Mouse (Mus musculus) midbrain, embryonic 10.5 days (tissue): Measurements from ENCODE around the gene Map2k3. TPM values are rescaled to one million over a fixed set of nuclear protein-coding genes. Genes with fewer than 3 reads are reported as not detected.
A peak's percentile ranks its signal among the peaks of the same experiment; 100 is the strongest.

Source experiments
- DNase-seq: peaks from one replicate; pipeline ENCODE4 v3.0.0-alpha.2; 2017; ENCODE audit warnings: low spot score
- H3K27ac ChIP-seq: fragments of 300-500 bp; sonication (generic); replicated peaks from 2 replicates; pipeline ENCODE4 v1.5.1; 2016; ENCODE audit warnings: mild to moderate bottlenecking
- H3K27me3 ChIP-seq: fragments of 300-500 bp; sonication (generic); 2 replicates; pipeline ENCODE4 v1.6.1; 2016; ENCODE audit warnings: low read depth, mild to moderate bottlenecking; ENCODE audit not compliant: poor library complexity, severe bottlenecking
- H3K36me3 ChIP-seq: fragments of 300-500 bp; sonication (generic); 2 replicates; pipeline ENCODE4 v1.6.1; 2016; ENCODE audit warnings: mild to moderate bottlenecking, moderate library complexity
- H3K4me1 ChIP-seq: fragments of 300-500 bp; sonication (generic); 2 replicates; pipeline ENCODE4 v1.6.1; 2016
- H3K4me3 ChIP-seq: fragments of 300-500 bp; sonication (generic); 2 replicates; pipeline ENCODE4 v1.5.1; 2016; ENCODE audit warnings: mild to moderate bottlenecking, moderate library complexity
- H3K9me3 ChIP-seq: fragments of 300-500 bp; sonication (generic); replicated peaks from 2 replicates; pipeline ENCODE4 v1.6.1; 2016; ENCODE audit warnings: mild to moderate bottlenecking
- WGBS: fragments of 180-500 bp; shearing (Covaris S2); methylation state at CpG from one replicate; pipeline ENCODE4 v1.1.7; 2016; 5-methylcytosine and 5-hydroxymethylcytosine counted together
- polyA plus RNA-seq: library from polyadenylated mRNA; unstranded; fragments of >200 nt; fragmentation: Nextera tagmentation; extraction: Ambion mirVana; gene quantifications from 2 replicates; pipeline ENCODE4 v1.2.1, GENCODE M21; 2016

Map2k3 gene
- polyA plus RNA-seq, 1 experiment from 2014 or later = 65.1 TPM

DNA sequence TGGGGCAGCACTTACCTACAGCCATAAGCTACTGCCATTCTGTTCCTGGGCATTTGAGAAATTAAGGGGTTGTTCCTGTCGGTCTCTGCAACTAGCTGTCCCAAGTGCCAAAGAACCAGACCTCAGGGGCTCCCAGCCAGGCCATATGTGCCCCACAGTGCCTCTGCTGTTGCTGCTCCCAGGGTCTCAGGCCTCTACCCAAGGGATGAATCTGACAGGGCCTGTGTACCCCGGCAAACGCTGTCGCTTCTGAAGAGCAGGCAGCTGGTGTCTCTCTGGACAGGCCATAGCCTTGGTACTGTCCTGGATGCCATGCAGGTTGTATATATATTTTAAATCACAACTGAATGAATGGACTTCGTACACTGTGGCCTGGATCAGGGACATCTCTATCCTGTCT, 20.1 kb downstream of the Map2k3 start:
- Histone ChIP-seq H3K4me1 (no peaks in the 10 kb centered on the region), H3K9me3 (no peaks in the 10 kb centered on the region), H3K27ac (no peak overlapping the region), H3K4me3 (no peak overlapping the region), H3K36me3 (peaks cover 56% of the 10 kb centered on the region), H3K27me3 (no peaks in the 10 kb centered on the region)
- DNase-seq = no peak
- WGBS = 94% methylated on average over 5 of the region's 5 CpGs

DNA sequence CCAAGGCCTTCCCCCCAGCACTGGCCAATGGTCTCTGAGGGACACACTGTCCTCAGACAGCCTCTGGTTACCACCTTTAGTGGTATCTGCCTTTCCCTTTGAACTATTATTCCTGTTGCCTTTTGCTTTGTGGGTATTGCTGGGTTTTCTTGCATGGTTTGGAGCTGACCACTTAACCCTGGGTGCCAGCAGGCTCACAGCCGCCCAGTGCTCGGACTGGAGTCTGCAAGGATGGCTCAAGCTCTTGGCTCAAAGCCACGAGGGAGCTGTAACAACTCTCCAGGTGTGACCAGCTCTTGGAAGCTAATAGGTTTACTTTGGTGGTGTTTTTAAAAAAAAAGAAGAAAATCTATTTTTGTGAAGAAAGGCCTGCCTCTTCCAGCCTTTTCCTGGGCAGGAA, 20.5 kb downstream of the Map2k3 start:
- H3K4me3 ChIP-seq = no peak overlapping the region

DNA sequence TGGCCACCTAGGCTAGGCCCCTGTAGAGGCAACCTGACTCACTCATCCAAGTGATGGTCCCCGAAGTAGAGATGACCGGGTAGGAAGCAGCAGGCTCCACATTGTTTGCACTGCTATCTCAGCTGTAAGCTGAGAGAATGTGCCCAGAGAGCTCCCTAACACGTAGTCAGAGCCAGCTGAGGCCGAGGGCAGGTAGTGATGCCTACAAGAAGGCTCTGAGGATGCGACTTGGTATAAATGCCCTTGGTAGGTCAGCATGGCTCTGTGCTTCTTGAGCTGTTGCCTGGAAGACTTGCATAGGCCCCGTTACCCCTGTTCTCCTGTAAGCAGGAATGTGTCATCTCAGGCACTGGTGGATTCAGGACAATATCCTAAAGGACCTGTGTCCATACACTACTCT, 21.2 kb downstream of the Map2k3 start:
- Histone ChIP-seq H3K27ac (no peak overlapping the region), H3K4me1 (no peaks in the 10 kb centered on the region), H3K4me3 (no peak overlapping the region), H3K9me3 (no peaks in the 10 kb centered on the region), H3K27me3 (no peaks in the 10 kb centered on the region), H3K36me3 (peaks cover 45% of the 10 kb centered on the region)
- no peak for DNase-seq
- 91% methylated on average over 6 of the region's 6 CpGs for WGBS

More for the DNA sequence above, 20.5 kb downstream of the Map2k3 start:
- WGBS = 81% methylated on average over 3 of the region's 3 CpGs
- no peaks in the 10 kb centered on the region for H3K4me1 ChIP-seq
- no peak overlapping the region for H3K27ac ChIP-seq
- no peaks in the 10 kb centered on the region for H3K9me3 ChIP-seq
- no peaks in the 10 kb centered on the region for H3K27me3 ChIP-seq
- H3K36me3 ChIP-seq = peaks cover 51% of the 10 kb centered on the region
- DNase-seq = no peak

DNA sequence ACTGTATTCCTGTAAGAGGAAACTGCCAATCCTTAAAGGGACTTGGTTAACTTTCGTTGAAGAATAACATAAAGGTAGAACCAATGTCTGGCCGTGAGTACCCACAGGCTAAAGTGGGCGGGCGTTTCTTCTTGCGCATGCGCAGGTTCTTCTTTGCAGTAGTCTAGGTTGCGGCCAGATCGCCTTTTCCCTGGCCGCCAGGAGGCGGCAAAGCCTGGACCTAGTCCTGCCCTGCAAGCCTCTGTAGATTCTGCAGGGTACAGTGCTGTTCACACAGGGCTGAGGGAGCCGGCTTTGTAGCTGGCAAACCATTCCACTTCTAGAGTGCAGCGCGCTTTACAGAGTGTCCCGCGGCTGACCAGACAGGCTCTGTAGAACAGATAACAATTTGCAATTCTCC, 22.0 kb downstream of the Map2k3 start:
- Histone ChIP-seq H3K36me3 (peaks cover 37% of the 10 kb centered on the region), H3K27ac (no peak overlapping the region), H3K27me3 (no peaks in the 10 kb centered on the region), H3K9me3 (no peaks in the 10 kb centered on the region), H3K4me3 (no peak overlapping the region), H3K4me1 (no peaks in the 10 kb centered on the region)
- 6% methylated on average over 15 of the region's 15 CpGs for WGBS
- DNase-seq = peak; percentile 90

DNA sequence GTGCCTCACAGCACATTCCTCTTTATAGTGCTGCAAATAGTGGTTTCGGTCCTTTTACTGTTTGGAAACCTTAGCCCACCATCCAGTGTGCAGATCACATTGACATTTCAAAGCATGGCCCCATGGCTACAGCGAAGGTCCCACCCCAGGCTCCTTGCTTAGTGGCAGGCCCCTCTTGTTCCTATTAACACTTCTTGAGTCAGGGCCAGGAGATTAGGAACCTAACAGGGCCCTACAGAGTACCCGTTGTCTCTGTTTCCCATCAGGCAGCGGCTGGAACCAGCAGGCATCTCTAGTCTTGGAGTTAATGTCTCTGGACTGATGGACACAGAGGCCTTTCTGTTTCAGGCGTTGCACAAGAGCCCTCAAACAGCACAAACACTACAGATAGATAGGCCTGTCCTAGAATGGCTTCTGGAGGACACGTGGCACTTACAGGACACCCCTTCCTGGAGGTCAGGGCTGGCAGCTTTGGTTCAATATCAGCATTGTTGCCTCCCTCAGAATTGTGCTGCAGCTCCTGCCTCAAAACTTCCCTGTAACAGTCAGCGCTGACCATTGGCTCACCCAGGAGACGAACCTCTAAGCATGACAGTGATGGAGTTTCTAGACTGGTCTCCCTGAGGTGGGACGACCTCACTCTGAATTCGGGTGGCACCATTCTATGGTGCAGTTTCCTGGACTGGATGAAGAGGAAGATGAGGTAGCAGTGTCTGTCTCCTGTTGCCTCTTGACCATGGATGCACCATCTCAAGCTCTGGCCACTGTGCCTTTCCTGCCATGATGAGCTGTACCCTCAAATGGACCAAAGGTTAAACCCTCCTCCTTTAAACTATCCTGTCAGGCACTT, 22.6 kb downstream of the Map2k3 start:
- no peaks in the 10 kb centered on the region for H3K27me3 ChIP-seq
- DNase-seq = no peak
- H3K36me3 ChIP-seq = peaks cover 30% of the 10 kb centered on the region
- 78% methylated on average over 10 of the region's 10 CpGs for WGBS
- H3K4me3 ChIP-seq = no peak overlapping the region
- H3K9me3 ChIP-seq = no peaks in the 10 kb centered on the region
- no peaks in the 10 kb centered on the region for H3K4me1 ChIP-seq
- H3K27ac ChIP-seq = no peak overlapping the region

DNA sequence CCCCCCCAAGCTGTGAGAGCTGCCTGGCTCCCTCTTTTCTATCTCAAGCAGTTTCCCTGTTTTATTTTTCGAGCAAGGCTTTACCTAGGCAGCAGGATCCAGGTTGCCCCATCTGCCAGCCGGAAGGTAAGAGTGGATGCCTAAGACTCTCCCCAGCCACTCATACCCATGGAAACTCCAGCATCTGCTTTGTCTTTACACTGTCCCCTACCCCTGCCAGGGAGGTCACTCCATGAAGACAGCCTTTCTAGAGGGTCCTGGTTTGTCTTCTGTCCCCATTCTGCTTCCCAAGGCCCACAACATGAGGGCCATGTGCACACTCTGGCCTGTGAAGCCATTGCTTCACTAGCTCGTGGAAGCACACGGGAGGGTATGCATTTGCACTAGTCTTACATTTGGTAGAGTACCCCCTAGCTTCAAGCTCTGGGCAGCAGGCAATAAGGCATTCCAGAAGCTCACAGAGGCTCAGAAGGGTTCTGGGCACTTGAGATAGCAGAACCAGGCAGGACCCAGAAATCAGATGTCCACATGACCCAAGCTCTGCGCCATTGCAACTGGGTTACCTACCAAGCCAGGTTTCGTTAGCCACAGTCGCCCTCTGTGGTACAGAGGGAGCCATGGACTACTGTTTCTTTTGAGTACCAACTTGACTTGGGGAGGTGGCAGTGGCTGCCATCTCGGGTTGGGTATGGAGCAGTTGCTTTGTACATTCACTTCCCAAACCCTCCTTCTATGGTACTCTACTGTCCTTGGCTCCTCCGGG, 24.0 kb downstream of the Map2k3 start:
- WGBS = 79% methylated on average over 9 of the region's 9 CpGs
- Histone ChIP-seq H3K4me1 (no peaks in the 10 kb centered on the region), H3K36me3 (peaks cover 20% of the 10 kb centered on the region), H3K9me3 (no peaks in the 10 kb centered on the region), H3K27me3 (no peaks in the 10 kb centered on the region), H3K4me3 (no peak overlapping the region), H3K27ac (no peak overlapping the region)
- no peak for DNase-seq

DNA sequence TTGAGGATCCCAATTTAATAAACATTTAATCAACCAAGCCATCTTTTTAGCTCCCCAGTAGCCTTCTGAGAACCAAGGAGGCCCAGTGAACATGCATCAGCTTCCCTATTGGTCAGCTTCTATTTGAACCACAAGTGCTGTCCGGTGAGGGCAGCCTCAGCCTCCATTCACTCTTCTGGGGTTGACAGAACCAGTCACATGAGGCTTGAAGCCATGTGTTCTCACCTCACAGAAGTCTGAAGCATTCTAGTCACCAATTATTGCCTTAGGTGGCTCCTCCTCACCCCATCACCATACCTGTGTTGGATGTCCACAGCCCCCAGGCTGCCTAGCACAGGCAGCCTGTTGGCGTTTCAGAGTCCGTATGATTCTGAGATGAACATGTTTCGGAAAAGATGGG, 27.1 kb downstream of the Map2k3 start:
- DNase-seq = no peak
- Histone ChIP-seq H3K27ac (no peak overlapping the region), H3K4me1 (no peaks in the 10 kb centered on the region), H3K4me3 (no peak overlapping the region), H3K9me3 (no peaks in the 10 kb centered on the region), H3K36me3 (no peaks in the 10 kb centered on the region), H3K27me3 (no peaks in the 10 kb centered on the region)
- 88% methylated on average over 4 of the region's 4 CpGs for WGBS

DNA sequence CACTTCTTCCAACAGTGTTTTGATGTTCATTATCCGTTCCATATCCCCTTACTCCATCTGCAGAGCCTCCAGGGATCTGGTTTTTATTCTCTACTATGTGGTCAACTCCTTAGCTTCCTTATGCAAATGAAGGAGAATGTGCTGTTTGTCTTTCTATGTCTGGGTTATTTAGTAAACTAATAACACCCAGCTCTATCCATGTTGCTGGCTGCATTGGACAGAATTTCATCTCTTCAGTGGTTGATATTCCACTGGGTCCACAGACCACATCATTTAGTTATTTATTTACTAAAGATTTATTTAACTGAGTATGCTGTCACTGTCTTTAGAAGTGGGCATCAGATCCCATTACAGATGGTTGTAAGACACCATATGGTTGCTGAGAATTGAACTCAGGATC, 29.3 kb downstream of the Map2k3 start:
- Histone ChIP-seq H3K9me3 (peaks cover 5% of the 10 kb centered on the region; the same call in 1 of the 2 replicates), H3K4me3 (no peak overlapping the region), H3K4me1 (no peaks in the 10 kb centered on the region), H3K27me3 (no peaks in the 10 kb centered on the region), H3K36me3 (no peaks in the 10 kb centered on the region), H3K27ac (no peak overlapping the region)
- no peak for DNase-seq
- 85% methylated on average over 1 of the region's 1 CpGs for WGBS

DNA sequence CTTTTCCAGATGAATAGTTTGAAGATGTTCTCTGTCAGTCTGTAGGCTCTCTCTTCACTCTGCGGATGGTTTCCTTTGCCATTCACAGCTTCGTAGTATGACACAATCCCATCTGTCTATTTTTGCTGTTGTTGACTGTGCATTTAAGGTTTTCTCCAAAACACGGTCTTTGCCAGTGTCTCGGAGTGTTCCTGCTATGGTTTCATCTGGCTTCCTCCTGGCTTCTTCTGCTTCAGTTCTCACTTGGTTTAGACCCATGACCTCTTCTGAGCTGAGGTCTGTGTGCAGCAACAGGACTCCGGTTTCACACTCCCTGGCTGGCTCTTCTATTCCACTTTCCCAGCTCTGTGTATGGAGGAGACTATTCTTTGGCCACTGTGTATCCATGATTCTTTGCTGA, 30.9 kb downstream of the Map2k3 start:
- Histone ChIP-seq H3K36me3 (no peaks in the 10 kb centered on the region), H3K4me3 (no peak overlapping the region), H3K4me1 (peaks cover 4% of the 10 kb centered on the region; the same call in 1 of the 2 replicates), H3K9me3 (peaks cover 5% of the 10 kb centered on the region; the same call in 1 of the 2 replicates), H3K27ac (no peak overlapping the region), H3K27me3 (no peaks in the 10 kb centered on the region)
- WGBS = 89% methylated on average over 5 of the region's 5 CpGs
- DNase-seq = no peak

DNA sequence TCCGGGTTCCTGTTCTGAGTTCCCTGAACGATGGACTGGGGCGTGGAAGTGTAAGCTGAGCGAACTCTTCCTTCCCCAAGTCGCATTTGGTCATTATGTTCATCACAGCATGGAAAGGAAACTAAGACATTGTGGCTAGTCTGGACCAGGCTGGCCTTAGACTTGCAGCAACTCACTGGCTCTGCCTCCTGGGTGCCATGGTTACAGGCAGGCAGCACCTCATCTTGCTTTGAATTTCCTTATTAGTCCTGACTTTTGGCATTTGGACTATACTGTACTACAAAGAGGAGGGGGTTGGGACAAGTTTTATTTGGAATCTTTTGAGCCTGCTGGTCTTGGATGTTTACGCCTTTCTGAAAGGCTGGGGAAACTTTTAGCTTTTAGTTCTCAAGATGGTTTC, 35.1 kb downstream of the Map2k3 start:
- peaks cover 4% of the 10 kb centered on the region; the same call in 1 of the 2 replicates for H3K4me1 ChIP-seq
- peaks cover 5% of the 10 kb centered on the region; the same call in 1 of the 2 replicates for H3K9me3 ChIP-seq
- H3K27ac ChIP-seq = no peak overlapping the region
- no peak for DNase-seq
- 65% methylated on average over 6 of the region's 6 CpGs for WGBS
- H3K27me3 ChIP-seq = no peaks in the 10 kb centered on the region
- no peaks in the 10 kb centered on the region for H3K36me3 ChIP-seq
- H3K4me3 ChIP-seq = no peak overlapping the region

DNA sequence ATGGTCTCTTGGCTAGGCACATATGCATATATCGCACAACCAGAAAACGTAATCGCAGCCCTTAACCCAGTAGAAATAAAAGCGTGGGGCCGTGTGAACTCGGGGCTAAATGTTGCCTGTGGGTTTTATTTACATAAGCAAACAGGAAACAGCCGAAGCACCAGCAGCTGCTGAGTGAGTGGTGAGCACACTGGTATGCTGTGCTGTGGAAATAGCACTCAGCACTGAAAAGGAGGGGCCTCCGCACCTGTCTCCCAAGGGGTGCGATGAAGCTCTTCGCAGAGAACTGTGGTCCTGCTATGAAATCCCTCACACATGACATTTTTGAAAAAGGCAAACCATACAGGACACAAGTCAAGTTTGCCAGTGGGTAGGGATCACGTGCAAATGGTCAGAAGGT, 43.3 kb downstream of the Map2k3 start:
- no peaks in the 10 kb centered on the region for H3K9me3 ChIP-seq
- no peak overlapping the region for H3K4me3 ChIP-seq
- H3K27ac ChIP-seq = no peak overlapping the region
- DNase-seq = no peak
- 86% methylated on average over 11 of the region's 11 CpGs for WGBS
- no peaks in the 10 kb centered on the region for H3K27me3 ChIP-seq
- peaks cover 12% of the 10 kb centered on the region for H3K4me1 ChIP-seq
- no peaks in the 10 kb centered on the region for H3K36me3 ChIP-seq

DNA sequence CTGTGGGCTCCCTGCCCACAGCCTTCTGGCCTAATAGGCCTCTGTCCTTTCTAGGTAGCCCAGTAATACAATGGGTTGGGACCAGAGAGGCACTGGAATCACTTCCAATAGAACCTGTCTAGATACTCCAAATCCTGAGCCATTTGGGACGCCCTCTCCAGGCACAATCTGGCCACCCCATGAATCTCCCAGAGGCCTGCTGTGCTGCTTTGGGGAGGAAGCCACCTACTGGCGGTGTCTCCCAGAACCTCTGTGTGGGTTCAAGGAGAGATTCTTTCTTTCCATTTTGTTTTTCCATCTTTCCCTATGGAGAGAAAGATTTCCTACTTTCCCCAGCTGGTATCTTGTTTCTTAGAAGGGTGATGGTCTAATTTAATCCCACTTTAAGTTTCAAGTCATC, 44.4 kb downstream of the Map2k3 start:
- Histone ChIP-seq H3K27me3 (no peaks in the 10 kb centered on the region), H3K4me3 (no peak overlapping the region), H3K27ac (no peak overlapping the region), H3K9me3 (no peaks in the 10 kb centered on the region), H3K36me3 (no peaks in the 10 kb centered on the region), H3K4me1 (peaks cover 12% of the 10 kb centered on the region)
- 73% methylated on average over 2 of the region's 2 CpGs for WGBS
- no peak for DNase-seq

DNA sequence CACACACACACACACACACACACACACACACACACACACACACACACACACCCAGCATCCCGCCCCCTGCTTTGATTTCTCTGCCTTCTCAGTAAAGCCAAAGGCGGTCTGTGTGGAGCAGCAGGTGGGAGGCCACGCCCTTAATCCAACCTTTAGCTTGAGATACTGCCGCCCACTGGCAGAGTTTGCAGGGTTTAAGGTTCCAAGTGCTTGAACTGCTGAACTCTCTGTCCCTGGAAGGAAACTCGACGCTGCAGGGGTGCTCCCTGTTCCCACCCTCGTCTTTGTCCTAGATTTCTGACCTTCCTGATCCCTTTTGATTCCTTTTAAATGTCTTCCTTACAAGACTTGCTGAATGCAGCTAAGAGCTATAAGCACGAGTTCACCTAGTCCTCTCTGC, 44.9 kb downstream of the Map2k3 start:
- Histone ChIP-seq H3K9me3 (no peaks in the 10 kb centered on the region), H3K36me3 (no peaks in the 10 kb centered on the region), H3K4me3 (no peak overlapping the region), H3K27ac (0 out of 2 replicates have a peak overlapping the region, but pooled peaks have one; percentile 4), H3K4me1 (peaks cover 12% of the 10 kb centered on the region), H3K27me3 (no peaks in the 10 kb centered on the region)
- WGBS = 12% methylated on average over 8 of the region's 8 CpGs
- DNase-seq = no peak
